Mouse (Mus musculus) embryonic fibroblast, embryonic 13.5 days (primary cell): Measurements from ENCODE around the gene Slain2.

ENCODE experiments used
- CTCF ChIP-seq: IDR thresholded peaks from 2 replicates; pipeline ENCODE4 v1.5.1; 2011; ENCODE audit warnings: mild to moderate bottlenecking, control low read depth, low read length, moderate library complexity, borderline replicate concordance; ENCODE audit not compliant: insufficient read depth
- POLR2A ChIP-seq: IDR thresholded peaks from 2 replicates; pipeline ENCODE4 v1.6.1; 2011; ENCODE audit warnings: low read depth, mild to moderate bottlenecking, control low read depth, low read length, moderate library complexity

DNA sequence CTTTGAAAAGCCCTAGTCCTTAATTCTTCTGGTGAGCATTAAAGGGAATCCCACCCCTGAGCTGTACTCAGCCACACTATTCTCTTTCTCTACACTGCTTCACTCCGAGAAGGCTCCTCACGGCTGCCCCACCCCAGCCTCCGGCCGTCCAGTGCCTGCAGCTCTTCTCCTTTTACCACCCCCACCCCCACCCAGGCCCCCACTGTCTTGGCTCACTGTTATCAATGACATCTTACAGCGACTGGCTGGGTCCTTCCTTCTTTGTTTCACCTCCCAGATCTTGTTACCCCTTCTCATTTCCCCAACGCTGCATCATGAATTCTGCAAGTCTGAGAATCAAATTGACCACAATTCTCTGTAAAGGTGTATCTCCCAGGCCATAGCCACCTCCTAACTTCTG is 16.1 kb upstream of the Slain2 start:
- no peak for TF ChIP-seq POLR2A
- no peak for TF ChIP-seq CTCF
